Mouse (Mus musculus) left cerebral cortex, postnatal 14 days (tissue): ENCODE measurements around the gene Ghr. TPM values are rescaled to one million over a fixed set of nuclear protein-coding genes. Genes with fewer than 3 reads are reported as not detected.

Experiments used
- DNase-seq, 2 experiments: peaks; one replicate each; pipeline ENCODE4 v3.0.0; 2021 to 2022; ENCODE audit warnings: low spot score in 2 of 2, mixed read lengths in 1 of 2
- intact Hi-C: fragments of 180-260 bp; cut with DNase I; formaldehyde crosslinking; loops from one replicate; pipeline ENCODE4 v1.15.1; 2025
- total RNA-seq, 2 experiments: library from RNA; stranded (reverse); gene quantifications; 2 replicates each; pipeline ENCODE4 v1.2.3; 2021

Ghr gene
- total RNA-seq, 2 experiments from 2014 or later = 12.4 to 12.7 TPM

DNA sequence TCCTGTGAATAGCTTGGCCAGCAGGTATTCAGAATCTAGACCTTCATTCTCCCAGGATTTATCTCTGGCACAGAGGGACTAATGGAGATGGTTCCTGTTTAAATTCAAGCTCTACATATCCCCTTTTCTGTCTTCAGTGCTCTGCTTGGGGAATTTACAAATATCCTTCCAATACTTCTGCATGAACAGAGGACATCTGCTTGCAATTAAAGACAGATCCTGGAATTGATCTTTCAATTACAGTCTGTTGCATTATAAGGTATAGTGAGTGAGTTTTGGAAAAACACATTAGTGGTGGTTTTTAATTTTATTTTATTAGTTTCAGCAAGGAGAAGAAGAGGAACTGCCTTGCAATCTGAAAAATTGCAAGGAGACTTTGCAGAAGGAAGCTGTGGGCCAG lies 184.1 kb downstream of the Ghr start:
- DNase-seq = no peak
- intact Hi-C loops = no loop called here

DNA sequence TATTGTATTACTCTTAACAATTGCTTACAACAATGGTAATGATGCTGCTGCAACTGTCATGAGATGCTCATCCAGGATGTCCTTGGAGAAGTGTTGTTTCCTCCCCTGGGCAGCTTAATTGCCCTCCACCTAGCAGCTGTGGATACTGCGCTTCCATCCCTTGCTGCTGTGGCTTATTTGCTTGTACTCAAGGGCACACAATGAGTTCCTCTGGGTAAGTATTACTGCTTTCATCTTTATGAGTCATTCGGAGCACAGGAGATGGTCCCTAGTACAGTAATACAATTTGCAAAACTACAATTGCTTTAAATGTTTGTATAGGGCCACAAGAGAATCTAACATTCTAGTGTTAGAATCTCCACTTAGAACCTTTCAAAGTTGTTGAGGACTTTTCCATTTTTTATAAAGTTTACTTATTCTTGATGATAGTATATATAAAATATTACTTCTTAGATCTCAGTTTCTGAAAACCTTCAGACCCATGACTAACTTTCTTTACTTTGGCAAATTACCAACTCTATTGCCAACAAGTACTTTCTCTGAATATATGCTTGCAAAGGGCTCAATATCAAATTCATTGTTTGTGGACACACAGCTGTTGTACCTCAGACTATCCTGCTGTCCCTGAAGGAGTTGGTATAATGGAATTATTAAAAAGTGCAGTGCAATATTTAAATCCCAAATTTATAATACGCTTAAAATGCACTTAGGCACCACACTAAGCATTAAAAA lies 185.8 kb downstream of the Ghr start:
- intact Hi-C loops = no loop called here
- DNase-seq = no peak

DNA sequence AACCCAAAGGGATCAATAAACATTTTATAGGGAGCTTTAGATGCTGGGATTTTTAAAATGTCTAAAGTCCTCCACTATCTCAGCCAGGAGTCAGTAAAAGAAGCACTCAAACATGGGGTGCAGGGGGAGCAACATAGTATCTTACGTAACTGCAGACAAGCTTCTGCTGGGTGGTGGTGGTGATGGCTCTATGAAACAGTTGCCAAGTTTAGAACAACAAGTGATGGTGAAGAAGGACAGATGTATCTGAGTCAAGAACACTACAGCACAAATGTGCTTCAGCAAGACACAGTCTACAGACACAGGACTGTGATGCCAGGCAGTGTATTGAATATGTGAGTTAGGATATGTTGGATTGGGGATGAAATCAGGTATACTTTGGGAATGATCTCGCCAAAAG lies 187.1 kb downstream of the Ghr start:
- intact Hi-C loops = no loop called here
- no peak for DNase-seq

DNA sequence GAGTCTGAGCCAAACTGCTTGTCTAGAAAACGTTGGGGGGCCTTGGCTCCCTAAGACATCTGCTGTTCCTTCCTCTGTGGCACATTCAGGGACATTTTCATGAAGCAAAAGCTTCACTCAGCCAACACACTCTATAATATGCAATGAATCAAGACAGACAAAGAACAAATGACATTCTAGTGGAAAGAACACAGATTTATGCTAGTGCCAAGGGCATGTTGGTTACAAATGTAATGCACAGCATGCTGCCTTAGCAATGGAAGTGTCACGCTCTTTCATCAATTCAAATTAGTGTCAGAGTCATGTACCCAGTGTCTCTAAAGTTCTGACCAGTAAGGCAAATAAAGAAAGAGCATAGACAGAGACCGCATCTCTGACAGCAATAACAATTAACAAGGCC lies 187.6 kb downstream of the Ghr start:
- intact Hi-C loops = no loop called here
- DNase-seq = no peak

DNA sequence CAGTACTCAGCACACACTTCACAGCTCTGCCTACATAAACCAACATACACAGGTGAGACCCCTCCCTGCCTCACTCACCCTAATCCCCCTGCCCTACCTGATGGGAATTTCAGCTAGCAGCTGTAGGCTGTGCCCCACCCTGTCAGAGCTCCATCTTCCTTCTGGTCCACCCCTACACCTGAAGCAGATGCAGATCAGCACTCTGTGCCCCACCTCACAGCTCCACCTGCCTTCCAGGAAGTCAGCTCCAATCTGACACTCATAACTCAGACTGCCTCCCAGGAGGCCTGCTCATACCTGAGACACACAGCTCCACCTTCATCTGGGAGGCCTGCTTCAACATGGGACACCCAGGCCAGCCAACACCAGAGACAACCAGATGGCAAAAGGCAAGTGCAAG lies 192.6 kb downstream of the Ghr start:
- intact Hi-C loops = no loop called here

DNA sequence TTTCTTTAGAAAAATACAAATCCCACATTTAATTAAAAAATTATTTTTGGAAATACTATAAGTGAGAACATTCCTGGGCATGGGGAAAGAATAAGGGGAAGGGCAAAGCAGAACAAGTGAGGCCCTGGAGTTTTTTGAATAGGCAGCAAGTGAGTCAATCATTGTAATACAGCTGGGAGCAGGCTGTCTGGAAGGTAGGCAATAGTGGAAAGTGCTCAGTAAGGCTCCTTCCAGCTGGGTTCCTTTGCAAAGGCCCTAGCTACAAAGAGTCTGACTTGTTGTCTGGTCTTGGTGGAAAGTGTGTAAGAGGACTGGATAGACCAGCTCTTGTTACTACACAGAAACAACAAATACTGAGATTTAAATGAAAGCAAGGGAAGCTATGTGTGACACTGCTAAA lies 194.3 kb downstream of the Ghr start:
- no peak for DNase-seq
- intact Hi-C loops = no loop called here

More for the DNA sequence above, 192.6 kb downstream of the Ghr start:
- DNase-seq = no peak

DNA sequence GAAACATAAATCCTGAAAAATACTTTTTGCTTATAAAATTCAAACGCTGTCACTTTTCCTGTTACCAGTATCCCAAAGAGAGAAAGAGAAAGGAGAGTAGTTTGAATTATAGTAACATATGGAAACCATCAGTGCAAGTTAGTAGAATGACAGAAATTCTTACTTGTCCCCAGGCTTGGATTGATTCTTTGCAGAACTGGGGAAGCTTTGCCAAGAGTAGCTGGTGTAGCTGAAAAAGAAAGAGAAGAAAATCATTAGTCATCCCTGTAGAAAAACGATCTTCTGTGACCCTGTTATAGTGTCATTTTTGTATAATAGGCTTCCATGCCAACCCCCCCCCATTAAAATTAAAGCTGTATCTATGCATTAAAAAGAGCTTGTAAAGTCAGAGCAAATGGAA lies 194.8 kb downstream of the Ghr start:
- no peak for DNase-seq
- intact Hi-C loops = no loop called here

DNA sequence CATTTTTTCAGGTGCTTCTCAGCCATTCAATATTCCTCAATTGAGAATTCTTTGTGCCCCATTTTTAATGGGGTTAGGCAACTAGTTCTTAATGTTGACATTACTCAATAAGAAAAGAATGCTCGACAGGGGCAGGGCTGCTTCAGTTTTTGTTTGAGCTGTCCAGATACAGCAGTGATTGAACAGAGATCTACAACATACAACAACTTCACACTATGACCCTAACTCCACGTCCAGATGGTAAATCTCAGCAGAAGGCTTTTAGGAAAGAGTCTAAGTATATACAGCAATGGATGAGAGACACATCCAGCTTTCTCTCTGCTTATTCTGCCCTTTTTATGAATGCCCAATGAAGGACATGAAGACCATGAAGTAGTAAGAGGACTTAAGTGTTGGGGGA lies 199.5 kb downstream of the Ghr start:
- DNase-seq = no peak
- intact Hi-C loops = no loop called here

DNA sequence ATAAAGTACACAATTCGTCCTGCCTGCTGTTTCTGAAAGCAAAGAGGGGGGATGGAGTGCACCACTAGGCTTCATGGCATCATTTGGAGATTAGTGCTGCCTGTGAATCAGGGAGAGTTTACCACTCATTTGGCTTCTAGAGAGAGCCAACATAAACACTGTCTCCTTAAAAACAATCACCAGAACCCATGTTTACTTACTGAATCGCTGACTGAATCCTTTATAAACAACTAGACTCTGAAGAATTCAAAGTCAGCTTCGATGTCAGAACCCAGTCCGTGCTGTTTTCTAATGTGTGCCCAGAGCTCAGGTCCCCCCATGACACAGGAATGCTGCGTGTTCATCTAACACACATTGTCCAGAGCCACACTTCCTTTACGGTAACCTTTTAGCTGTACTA lies 201.9 kb downstream of the Ghr start:
- DNase-seq = no peak
- intact Hi-C loops = no loop called here

DNA sequence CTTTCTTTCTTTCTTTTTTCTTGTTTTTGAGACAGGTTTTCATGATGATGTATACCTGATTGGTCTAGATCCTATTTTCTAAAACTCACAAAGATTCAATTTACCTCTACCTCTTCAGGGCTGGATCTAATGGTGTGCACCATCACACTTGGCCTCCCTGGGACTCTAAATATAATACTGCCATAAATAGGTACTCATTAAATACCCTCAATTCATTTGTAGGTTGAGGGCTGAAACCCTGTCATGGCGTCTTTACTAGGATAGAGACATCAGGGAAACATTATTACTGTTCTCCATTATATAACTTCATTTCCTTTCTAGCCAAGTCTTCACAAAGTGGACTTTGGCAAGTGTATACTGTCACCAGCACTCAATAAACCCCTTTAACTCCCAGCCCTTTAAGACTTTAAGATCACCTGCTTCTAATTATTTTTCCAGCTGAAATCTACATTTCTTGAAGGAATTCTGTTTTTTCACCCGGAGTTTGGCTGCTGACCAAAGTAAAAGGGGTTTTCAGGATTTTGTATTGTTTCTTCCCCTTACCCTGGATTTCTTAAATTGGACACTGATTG lies 214.9 kb downstream of the Ghr start:
- no peak for DNase-seq
- intact Hi-C loops = no loop called here

DNA sequence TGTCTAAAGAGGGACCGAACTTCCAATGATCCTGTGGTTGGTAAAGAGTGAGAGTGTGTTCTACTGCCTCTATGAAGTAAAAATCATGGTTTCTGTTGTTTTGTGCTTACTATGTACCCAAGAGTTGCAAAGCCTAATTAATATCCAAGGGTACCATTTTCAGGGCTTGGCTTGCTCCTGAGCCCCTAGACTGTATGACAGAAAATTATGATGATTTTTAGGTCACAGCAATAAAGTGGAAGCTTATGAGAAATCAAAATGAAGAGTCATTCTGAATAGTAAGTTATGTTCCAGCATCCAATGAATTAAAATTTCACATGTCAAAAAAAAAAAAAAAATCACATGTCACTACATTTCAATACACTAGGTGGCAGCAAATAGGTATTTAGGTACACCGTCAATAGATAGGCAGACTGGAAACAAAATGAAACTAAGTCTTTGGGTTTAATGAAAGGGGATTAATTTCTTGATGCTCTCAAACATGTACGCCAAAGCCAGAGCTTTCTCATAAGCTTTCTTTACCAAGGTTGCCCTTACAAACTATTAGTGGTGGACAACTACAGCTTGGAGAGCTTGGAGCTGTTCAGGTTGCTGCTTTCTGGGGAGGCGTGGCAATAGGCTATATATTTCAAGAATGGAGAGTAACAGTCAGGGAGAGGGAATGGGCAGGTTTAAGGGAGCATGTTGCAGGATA lies 227.1 kb downstream of the Ghr start:
- intact Hi-C loops = loop anchor here (2.0 to 10.0 kb wide), 3 partner anchors 141 to 551 kb away; partner anchors contain the start of gene Ghr
- DNase-seq = peak in 1 of 2 experiments; percentile 9

DNA sequence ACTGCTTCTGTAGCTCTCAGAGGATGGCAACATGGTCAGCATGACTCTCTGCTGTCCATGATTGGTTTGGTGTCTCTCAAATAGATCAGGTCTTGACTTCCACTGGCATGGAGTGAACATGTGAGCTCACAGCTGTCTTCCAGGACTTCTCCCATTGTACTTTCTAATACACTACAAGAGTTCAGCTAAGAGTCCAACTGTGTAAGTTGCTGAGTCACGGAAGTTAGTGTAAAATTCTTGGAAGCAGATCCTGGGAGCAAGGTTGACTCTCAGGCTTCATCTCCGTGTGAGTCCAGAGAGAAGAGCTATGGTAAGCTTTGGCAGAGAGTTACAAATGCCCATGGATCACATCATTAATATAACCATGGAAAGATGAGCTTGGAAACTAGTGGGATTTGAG lies 229.6 kb downstream of the Ghr start:
- intact Hi-C loops = loop anchor here (10.0 kb wide), 1 partner anchor 139 kb away; no protein-coding TSS in a partner anchor
- no peak for DNase-seq

DNA sequence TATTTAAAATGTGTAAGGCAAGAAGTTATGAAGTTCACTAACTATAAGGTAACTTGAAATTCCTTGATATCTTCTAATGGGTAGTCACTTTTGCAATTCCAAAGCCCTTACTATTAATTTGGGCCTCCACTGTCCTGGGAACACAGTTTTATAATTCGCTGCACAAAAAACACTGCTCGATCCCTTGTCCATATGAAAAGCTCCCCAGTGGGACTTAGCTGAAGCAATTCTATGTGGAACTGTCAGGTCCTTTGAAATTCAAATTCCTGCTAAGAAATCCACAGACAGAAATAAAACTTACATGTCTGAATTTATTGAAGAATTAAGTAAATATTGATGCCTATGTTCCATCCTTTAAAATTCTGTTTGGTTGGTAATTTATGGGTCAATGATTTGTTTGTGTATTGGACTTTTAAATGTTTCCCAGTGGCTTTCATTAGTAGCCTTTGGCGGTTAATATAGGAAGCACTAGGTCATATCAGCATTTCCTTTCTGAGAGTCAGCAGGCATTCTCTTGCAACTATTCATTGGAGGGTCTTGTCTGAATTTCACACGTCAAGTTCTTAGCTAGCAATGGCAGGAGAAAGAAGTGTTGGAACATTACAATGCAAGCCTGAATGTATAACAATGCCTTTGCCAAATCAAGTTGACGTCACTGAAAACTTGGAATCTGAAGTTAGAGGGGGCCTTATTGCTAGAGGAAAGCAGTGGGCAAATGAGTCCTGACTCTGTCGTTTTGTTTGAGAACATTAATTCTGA lies 233.8 kb downstream of the Ghr start:
- intact Hi-C loops = loop anchor here (10.0 kb wide), 1 partner anchor 135 kb away; no protein-coding TSS in a partner anchor
- no peak for DNase-seq

DNA sequence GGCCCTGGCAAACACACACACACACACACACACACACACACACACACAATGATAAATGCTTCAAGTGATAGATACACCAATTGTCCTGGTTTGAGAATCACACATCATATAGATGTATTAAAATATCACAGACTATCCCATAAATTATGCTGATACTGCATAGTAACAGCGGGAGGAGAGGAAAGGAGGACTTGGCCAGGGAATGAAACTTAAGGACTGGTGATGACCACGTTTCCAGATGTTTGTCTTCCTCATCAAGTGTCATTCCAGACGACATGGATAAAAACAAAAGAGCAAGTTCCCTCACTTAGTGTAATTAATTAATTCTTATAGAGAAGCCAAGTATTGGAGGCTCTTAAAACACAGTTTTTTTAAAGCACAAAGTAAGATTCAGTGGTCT lies 236.6 kb downstream of the Ghr start:
- no peak for DNase-seq
- intact Hi-C loops = no loop called here

DNA sequence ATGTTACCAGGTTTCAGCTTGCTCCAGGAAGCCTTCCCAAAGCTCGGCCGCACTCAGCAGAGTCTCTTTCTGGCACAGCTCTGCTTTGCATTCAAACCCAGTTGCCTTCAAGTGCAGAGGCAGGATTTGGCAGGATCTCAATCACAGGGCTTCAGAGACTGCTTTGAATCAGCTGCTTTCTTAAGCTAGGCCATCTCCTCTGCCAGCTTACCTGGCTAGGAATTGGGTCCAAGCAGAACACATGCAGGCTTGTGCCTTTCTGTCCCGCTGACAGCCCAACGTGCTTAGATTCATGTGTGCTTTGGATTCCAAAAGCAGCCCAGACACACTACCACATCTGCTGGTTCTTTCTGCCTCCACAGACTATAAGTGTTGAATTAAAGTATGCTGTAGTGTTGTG lies 238.7 kb downstream of the Ghr start:
- peak; percentile 60 to 62 for DNase-seq
- intact Hi-C loops = no loop called here

DNA sequence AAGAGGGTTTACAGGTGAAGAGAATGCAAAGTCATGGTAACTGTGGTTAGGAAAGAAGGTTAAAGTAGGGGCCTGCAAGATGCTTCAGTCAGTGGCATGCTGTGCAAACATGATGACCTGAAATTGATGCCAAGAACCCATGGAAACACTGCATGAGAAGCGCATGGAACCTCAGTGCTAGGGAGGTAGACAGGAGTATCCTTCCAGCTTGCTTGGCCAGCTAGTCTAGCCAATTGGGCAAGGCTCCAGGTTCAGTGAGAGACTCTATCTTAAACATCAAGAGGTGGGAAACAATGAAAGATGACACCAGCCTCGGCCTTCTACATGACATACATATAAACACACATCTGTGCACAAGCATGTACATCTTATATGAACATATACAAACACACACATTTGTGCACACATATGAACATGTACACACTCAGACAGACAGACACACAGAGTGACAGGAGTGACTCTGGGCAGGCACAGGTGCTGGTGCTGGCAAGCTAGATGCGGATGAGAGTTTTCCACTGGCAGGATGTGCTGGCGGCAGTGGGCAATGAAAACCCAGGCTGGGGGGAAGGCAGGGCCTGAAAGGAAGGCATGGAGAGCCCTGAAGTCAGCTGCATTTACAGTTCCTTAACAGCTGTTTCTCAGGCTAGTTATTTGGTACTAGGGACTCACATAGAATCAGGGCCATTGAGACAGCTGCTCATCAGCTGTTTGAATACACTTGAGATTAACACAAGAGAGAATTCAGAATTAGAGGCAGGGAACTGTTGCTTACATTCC lies 241.3 kb downstream of the Ghr start:
- no peak for DNase-seq
- intact Hi-C loops = no loop called here

DNA sequence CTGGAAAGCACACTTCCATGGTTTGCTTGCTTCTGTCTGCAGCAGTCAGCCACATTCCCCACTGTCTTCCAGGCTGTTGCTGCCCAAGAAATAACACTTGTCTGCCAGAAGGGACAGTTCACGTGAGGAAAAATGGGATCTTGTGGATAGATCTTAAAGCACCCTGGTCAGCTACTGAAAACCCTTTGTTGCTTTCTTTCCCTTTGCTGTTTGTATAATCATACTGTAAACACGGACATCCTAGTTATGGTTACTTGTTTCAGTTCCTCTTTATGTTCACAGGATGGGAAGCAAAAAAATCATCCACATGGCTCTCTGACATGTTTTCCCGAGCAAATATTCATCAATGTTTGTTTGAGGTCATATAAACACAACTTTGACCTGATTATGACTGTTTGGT lies 243.4 kb downstream of the Ghr start:
- no peak for DNase-seq
- intact Hi-C loops = no loop called here

DNA sequence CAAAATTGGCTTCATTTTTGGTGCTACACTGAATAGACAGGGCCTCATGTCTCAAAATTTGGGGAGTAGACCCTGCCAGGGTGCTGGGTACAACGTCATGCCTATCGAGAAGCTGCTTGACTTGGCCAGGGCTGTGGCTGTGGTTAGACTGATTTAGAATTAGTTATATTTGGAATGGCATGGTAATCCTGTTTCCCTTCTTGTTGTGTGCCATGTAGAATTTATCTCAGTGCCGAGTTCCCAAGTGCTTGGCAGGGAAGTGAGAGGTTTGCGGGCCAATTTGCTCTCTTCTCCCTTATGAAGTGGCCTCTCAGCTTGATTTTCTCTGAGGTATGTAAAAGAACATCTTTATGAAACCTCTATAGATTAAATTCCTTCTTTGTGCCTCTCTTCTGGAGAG lies 250.8 kb downstream of the Ghr start:
- intact Hi-C loops = no loop called here
- DNase-seq = no peak

DNA sequence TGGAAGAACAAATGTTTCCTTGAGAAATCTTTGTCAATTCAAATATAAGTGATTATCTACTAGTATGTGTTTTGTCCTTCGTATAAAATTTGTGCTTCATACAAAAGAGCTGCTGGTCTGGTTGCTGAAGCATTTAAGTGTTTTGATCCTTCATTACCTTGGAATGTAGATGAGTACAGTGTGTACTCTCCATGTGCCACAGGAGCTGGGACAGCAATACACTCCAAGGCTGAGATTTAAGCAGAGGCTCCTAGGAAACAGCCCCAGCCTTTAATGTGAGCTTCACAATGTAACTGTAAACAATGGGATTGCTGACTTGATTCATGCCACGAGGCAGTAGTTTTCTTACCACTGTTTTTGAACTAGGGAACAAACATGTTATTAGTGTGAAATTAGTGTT lies 251.5 kb downstream of the Ghr start:
- intact Hi-C loops = no loop called here
- DNase-seq = no peak
